Mouse (Mus musculus) brown adipose tissue, adult 24 weeks (tissue): ENCODE results near the gene Grasp. TPM values are rescaled to one million over a fixed set of nuclear protein-coding genes. Genes with fewer than 3 reads are reported as not detected.

ENCODE experiments used
- H3K27ac ChIP-seq: fragments of 200-500 bp; replicated peaks from 2 replicates; pipeline ENCODE4 v1.5.1; 2012; ENCODE audit warnings: low read depth, mild to moderate bottlenecking, low read length
- H3K4me1 ChIP-seq: fragments of 200-500 bp; 2 replicates; pipeline ENCODE4 v1.6.1; 2012; ENCODE audit warnings: low read length, mixed read lengths; ENCODE audit not compliant: control insufficient read depth, insufficient read depth, insufficient read length
- H3K4me3 ChIP-seq: fragments of 200-500 bp; 2 replicates; pipeline ENCODE4 v1.5.1; 2012; ENCODE audit warnings: low read depth, mild to moderate bottlenecking, low read length, moderate library complexity; ENCODE audit not compliant: insufficient read depth
- polyA plus RNA-seq: library from polyadenylated mRNA; stranded (reverse); fragments of >200 nt; gene quantifications from 2 replicates; pipeline ENCODE4 v1.2.4, GENCODE M21; 2012; ENCODE audit not compliant: missing spikeins, insufficient read depth, insufficient read length

The Grasp gene
- polyA plus RNA-seq, 1 experiment = 3.7 TPM

DNA sequence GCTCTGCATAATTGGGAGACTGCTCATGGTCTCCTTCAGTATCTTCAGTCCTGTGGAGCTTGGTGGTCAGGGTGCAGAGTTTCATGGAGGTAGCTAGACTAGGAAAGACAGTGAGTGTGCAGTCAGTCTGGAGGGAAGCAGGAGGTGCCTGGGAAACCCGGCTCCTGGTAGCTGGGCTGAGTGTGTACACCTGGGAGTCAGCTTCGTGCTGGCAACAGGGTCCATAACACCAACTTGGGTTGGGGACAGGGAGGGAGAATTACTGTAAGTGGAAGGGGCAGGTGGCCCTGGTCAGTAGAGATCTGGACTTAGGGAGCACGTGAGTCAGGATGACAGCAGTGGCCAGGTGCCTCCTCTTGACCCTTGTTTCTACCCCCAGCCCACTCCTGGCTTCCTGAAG is 35.9 kb downstream of the Grasp start:
- peaks cover 14% of the 10 kb centered on the region for H3K4me1 ChIP-seq
- H3K27ac ChIP-seq = 0 out of 2 replicates have a peak overlapping the region, but pooled peaks have one; percentile 33
- H3K4me3 ChIP-seq = no peak overlapping the region

DNA sequence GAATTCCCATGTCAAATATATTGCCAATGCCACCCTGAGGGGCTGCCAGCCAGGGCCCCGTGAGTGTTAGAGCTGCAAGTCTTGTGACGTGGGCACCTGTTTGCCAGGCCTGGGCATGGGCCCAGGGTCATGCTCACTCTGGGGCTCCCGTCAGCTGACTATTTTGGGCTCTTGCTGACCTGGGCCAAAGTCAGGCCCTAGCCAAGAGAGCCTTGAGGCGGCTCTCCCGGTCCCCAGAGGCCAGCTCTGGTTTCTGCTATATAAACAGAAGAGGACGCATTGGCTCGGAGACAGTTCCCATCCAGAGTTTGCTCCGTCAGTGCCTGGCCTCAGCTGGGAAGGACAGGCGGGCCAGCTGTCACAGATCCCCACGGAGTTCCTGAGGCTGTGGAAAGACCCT is 36.4 kb downstream of the Grasp start:
- Histone ChIP-seq H3K4me1 (peaks cover 14% of the 10 kb centered on the region), H3K4me3 (no peak overlapping the region), H3K27ac (peak overlapping the region; percentile 68)

GRCm38 (mm10) chr15:101260874-101261622 is 37.1 kb downstream of the Grasp start:
- Histone ChIP-seq H3K4me3 (peak overlapping the region; percentile 26), H3K27ac (peak overlapping the region; percentile 68), H3K4me1 (peaks cover 17% of the 10 kb centered on the region)

GRCm38 (mm10) chr15:101262502-101262901 is 38.5 kb downstream of the Grasp start:
- Histone ChIP-seq H3K4me1 (peaks cover 18% of the 10 kb centered on the region), H3K4me3 (no peak overlapping the region), H3K27ac (peak overlapping the region; percentile 20; the same call in 1 of the 2 replicates)

DNA sequence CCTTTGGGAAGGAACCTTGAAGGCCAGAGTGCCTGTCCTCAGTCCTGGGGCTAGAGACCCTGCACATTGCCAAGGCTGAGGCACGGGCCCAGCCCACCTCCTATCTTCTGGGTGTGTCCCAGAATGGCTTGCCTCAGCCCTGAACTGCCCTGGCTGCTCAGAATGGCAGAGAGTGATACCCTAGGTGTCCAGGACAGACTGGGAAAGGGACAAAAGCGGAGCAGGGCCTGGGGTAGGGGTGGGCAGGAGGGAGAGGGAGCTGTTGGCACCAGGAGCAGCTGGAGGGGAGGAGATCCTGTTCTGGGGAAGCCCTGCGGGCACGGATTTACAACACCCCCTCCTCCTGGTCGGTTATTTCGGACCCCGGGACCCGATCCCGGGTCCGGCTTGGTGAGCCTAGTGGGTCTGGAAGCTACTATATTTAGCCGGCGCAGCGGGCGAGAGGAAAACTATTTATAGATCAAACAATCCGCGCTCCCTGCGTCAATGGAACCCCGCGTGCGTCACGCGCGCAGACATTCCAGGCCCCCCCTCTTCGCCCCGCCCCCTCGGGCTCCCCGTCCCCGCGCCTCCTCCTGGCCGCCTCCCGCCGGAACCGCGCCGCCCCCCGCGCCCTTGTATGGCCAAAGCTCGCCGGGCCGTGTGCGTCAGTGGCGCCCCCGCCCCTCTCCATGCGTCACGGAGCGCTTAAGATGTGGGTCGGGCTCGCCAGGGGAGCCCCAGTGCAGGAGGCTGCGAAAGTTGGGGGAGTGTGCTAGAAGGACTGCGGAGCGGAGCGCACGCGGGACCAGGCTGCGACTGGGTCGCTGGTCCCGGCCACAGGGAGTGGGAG is 42.4 kb downstream of the Grasp start:
- peak overlapping the region; percentile 73 for H3K27ac ChIP-seq
- H3K4me1 ChIP-seq = peaks cover 11% of the 10 kb centered on the region
- H3K4me3 ChIP-seq = peak overlapping the region; percentile 78

GRCm38 (mm10) chr15:101267053-101268032 is 43.4 kb downstream of the Grasp start:
- peak overlapping the region; percentile 70 for H3K27ac ChIP-seq
- peaks cover 6% of the 10 kb centered on the region for H3K4me1 ChIP-seq
- peak overlapping the region; percentile 78 for H3K4me3 ChIP-seq

GRCm38 (mm10) chr15:101270101-101270820 is 46.3 kb downstream of the Grasp start:
- peaks cover 3% of the 10 kb centered on the region for H3K4me1 ChIP-seq
- H3K27ac ChIP-seq = no peak overlapping the region
- H3K4me3 ChIP-seq = no peak overlapping the region; the same call in 1 of the 2 replicates

- H3K27ac ChIP-seq = no peak overlapping the region
- peaks cover under 1% of the 10 kb centered on the region for H3K4me1 ChIP-seq
- H3K4me3 ChIP-seq = no peak overlapping the region
Observed at GRCm38 (mm10) chr15:101271107-101271506, 47.1 kb downstream of the Grasp start.

GRCm38 (mm10) chr15:101271513-101271912 is 47.5 kb downstream of the Grasp start:
- H3K4me3 ChIP-seq = no peak overlapping the region
- H3K27ac ChIP-seq = no peak overlapping the region
- no peaks in the 10 kb centered on the region; the same call in 1 of the 2 replicates for H3K4me1 ChIP-seq

DNA sequence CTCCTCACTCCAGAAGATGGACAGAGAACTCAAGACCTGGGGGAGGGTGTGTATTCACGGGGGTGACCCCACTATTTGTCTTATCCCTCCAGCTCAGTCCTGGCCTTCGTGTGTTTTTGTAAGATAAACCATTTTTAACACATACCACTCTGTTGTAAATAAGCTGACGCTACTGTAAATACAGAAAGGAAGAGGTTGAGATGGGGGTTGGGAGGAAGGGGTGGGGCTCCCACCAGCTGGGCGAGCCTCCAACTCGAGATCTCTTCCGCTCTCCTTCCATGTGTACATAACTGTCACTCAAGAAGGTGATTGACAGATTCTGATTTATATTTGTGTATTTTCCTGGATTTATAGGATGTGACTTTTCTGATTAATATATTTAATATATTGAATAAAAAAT is 50.4 kb downstream of the Grasp start:
- no peak overlapping the region for H3K4me3 ChIP-seq
- no peak overlapping the region for H3K27ac ChIP-seq
- no peaks in the 10 kb centered on the region; the same call in 1 of the 2 replicates for H3K4me1 ChIP-seq

- Histone ChIP-seq H3K4me3 (no peak overlapping the region), H3K4me1 (no peaks in the 10 kb centered on the region), H3K27ac (no peak overlapping the region)
Observed at GRCm38 (mm10) chr15:101277351-101277899, 53.4 kb downstream of the Grasp start.

DNA sequence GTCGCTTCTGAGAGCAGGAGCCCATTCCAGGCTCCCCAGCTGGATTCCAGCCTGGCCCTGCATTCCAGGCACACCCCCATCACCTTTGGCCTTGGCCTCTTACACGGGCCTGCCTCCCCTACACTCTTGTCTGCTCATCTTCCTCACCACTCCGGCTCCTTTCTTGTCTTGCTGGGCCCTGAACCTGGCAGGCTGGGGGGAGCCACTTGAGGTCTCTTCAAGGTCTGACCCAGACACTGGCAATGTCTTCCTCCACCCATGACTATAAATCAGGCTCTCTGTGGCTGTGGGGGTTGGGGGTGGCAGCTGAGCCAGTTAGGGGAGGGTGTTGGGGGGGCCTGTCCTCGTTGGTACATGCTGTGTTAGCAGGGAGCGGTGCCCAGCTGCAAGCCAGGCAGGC is 54.6 kb downstream of the Grasp start:
- Histone ChIP-seq H3K4me3 (no peak overlapping the region), H3K4me1 (no peaks in the 10 kb centered on the region), H3K27ac (no peak overlapping the region)

DNA sequence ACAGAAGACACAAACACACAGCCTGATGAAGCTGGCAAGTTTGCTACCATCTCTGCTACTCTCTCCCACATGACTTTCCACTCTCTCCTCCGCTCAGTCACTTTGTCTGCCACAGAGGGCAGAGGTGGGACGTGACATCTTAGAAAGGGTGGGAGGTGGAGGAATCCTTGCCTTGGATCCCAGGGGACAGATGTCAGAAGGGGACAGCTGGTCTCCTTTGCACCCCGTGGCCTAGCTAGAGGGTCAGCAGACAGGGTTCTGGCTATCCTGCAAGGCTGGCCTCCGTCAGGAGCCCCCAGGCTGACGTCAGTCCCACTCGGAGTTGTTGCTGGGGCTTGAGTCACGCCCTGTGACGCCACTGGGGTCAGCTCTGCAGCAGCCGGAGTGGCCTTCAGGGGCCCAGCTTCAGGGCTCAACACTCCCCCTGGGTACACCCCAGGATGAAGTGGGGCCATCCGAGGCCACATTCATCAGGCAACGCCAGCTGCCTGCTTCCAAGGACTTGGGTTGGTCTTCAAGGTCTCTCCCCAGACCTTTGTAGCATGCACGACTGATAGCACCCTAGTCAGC is 55.5 kb downstream of the Grasp start:
- Histone ChIP-seq H3K4me1 (no peaks in the 10 kb centered on the region), H3K27ac (no peak overlapping the region), H3K4me3 (no peak overlapping the region)
